In the genomic region with DNA sequence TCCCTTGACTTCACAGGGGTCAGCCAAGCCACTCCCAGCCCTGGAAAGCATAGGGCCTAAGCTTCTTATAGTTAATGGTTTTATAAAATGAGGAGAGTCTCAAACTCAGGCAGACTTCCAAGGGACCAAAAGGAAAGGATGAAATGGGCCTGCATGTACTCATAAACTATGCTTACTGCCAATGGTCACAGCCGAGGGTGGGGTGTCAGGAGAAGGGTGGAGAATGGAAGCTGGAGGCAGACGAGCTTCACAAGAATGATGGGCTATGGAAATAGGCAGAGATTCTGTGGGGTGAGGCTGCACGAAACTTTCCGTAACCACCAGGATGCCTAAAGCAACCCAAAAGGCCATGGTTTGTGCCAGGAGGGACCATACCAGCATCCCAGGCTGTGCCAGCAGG, we compare ENCODE assay signal across 24 mouse cellular contexts. TPM values are rescaled to one million over a fixed set of nuclear protein-coding genes. Genes with fewer than 3 reads are reported as not detected.
DNase-seq lines count a peak whose midpoint lies in the region; ATAC-seq and TF ChIP-seq lines count a peak whose summit lies in the region.
"Had no signal": no experiment of that assay in that cellular context is flagged by ENCODE, and none has a peak within 500 bp of the region (broad histone marks: within the 10 kb centered on the region; RNA-seq: fewer than 3 reads in every experiment).

No protein-coding gene starts in this region.

- 82% methylated on average over 4 of the region's 4 CpGs for WGBS in heart, embryonic 15.5 days
- WGBS in lung, embryonic 15.5 days = 68% methylated on average over 4 of the region's 4 CpGs
- WGBS in lung, postnatal 0 days = 72% methylated on average over 4 of the region's 4 CpGs
- WGBS in limb, embryonic 15.5 days = 67% methylated on average over 4 of the region's 4 CpGs

- peaks cover 23% of the 10 kb centered on the region for H3K4me1 ChIP-seq in heart, embryonic 15.5 days (replicated peaks)
- H3K4me1 ChIP-seq in lung, embryonic 15.5 days = no peaks in the 10 kb centered on the region
- H3K4me1 ChIP-seq in lung, postnatal 0 days (ENCODE audit: insufficient read depth, low read depth, low read length) = no peaks in the 10 kb centered on the region
- no peaks in the 10 kb centered on the region for H3K4me1 ChIP-seq in limb, embryonic 15.5 days
- H3K4me1 ChIP-seq: forebrain, embryonic 13.5 days; hindbrain, embryonic 12.5 days; intestine, embryonic 15.5 days had no signal

- no peaks in the 10 kb centered on the region for H3K36me3 ChIP-seq in heart, embryonic 15.5 days
- H3K36me3 ChIP-seq in lung, embryonic 15.5 days = no peaks in the 10 kb centered on the region
- no peaks in the 10 kb centered on the region for H3K36me3 ChIP-seq in lung, postnatal 0 days (ENCODE audit: insufficient read depth, low read length)
- no peaks in the 10 kb centered on the region for H3K36me3 ChIP-seq in limb, embryonic 15.5 days
- H3K36me3 ChIP-seq: hindbrain, embryonic 12.5 days; intestine, embryonic 15.5 days had no signal

- no peak overlapping the region for H3K27ac ChIP-seq in gastrocnemius, adult 2 months
- peak overlapping the region; percentile 85; the same call in 1 of the 2 replicates for H3K27ac ChIP-seq in heart, embryonic 15.5 days
- H3K27ac ChIP-seq in lung, embryonic 15.5 days = no peak overlapping the region
- H3K27ac ChIP-seq in lung, postnatal 0 days (ENCODE audit: low read length) = no peak overlapping the region
- peak overlapping the region; percentile 44; the same call in 1 of the 2 replicates for H3K27ac ChIP-seq in limb, embryonic 15.5 days
- H3K27ac ChIP-seq: forebrain, embryonic 13.5 days; hindbrain, embryonic 12.5 days; hindbrain, postnatal 0 days; intestine, embryonic 15.5 days; liver, embryonic 14.5 days had no signal

- no peak for TF ChIP-seq EP300 in lung, postnatal 0 days (IDR thresholded peaks at IDR 0.05)

- no peak for TF ChIP-seq CTCF in gastrocnemius, adult 2 months (IDR thresholded peaks at IDR 0.05)
- TF ChIP-seq CTCF in lung, postnatal 0 days (IDR thresholded peaks at IDR 0.05) = no peak

- DNase-seq in gastrocnemius, postnatal 25 days = peak; percentile 12
- no peak for DNase-seq in gastrocnemius, adult 2 months
- no peak for DNase-seq in heart, adult 8-10 months (ENCODE audit: low spot score)
- DNase-seq in lung, postnatal 0 days (ENCODE audit: low spot score) = no peak
- no peak for DNase-seq in B cell, adult 2 months
- DNase-seq: adrenal gland, adult 2 months; adrenal gland, postnatal 36 days; cerebellum, postnatal 14 days; kidney, adult 2 months; kidney, postnatal 36 days; liver; thymus, postnatal 14 days had no signal

- H3K9me3 ChIP-seq in heart, embryonic 15.5 days (replicated peaks) = no peaks in the 10 kb centered on the region
- no peaks in the 10 kb centered on the region for H3K9me3 ChIP-seq in lung, embryonic 15.5 days
- no peaks in the 10 kb centered on the region for H3K9me3 ChIP-seq in lung, postnatal 0 days (ENCODE audit: low read length)
- H3K9me3 ChIP-seq in limb, embryonic 15.5 days = no peaks in the 10 kb centered on the region
- H3K9me3 ChIP-seq: forebrain, embryonic 13.5 days; hindbrain, embryonic 12.5 days; intestine, embryonic 15.5 days had no signal

- H3K9ac ChIP-seq in heart, embryonic 15.5 days = no peak overlapping the region
- no peak overlapping the region for H3K9ac ChIP-seq in lung, embryonic 15.5 days
- no peak overlapping the region for H3K9ac ChIP-seq in lung, postnatal 0 days (replicated peaks; ENCODE audit: low read depth)
- H3K9ac ChIP-seq in limb, embryonic 15.5 days = no peak overlapping the region
- H3K9ac ChIP-seq: forebrain, embryonic 13.5 days; hindbrain, embryonic 12.5 days; intestine, embryonic 15.5 days; liver, embryonic 14.5 days had no signal

- H3K4me2 ChIP-seq in heart, embryonic 15.5 days = no peak overlapping the region
- H3K4me2 ChIP-seq in lung, embryonic 15.5 days = no peak overlapping the region
- H3K4me2 ChIP-seq in lung, postnatal 0 days (replicated peaks; ENCODE audit: low read depth, low read length) = no peak overlapping the region
- no peak overlapping the region for H3K4me2 ChIP-seq in limb, embryonic 15.5 days
- H3K4me2 ChIP-seq: forebrain, embryonic 13.5 days; hindbrain, embryonic 12.5 days; intestine, embryonic 15.5 days; midbrain, embryonic 11.5 days had no signal

- ATAC-seq in heart, embryonic 15.5 days (replicated peaks; ENCODE audit: insufficient number of reproducible peaks, insufficient read depth, low FRiP score, low read depth) = no peak
- ATAC-seq in lung, embryonic 15.5 days (ENCODE audit: borderline replicate concordance, extremely low read depth, low FRiP score, low TSS enrichment) = 0 out of 2 replicates have a peak, but pooled peaks have one; percentile 31
- no peak for ATAC-seq in lung, postnatal 0 days
- ATAC-seq in limb, embryonic 15.5 days (ENCODE audit: insufficient number of reproducible peaks, low FRiP score, low TSS enrichment, low read depth) = peak; percentile 52; the same call in 1 of the 2 replicates
- ATAC-seq: activated CD4-positive, CD25-positive, alpha-beta regulatory T cell, adult 4 months; forebrain, embryonic 13.5 days; hindbrain, postnatal 0 days; intestine, embryonic 15.5 days; midbrain, embryonic 16.5 days had no signal

- intact Hi-C loops in gastrocnemius, adult 2 months (cut with DNase I) = no loop called here

- no peaks in the 10 kb centered on the region for H3K27me3 ChIP-seq in heart, embryonic 15.5 days
- no peaks in the 10 kb centered on the region for H3K27me3 ChIP-seq in lung, embryonic 15.5 days
- H3K27me3 ChIP-seq in lung, postnatal 0 days (replicated peaks; ENCODE audit: insufficient read depth, low read length) = no peaks in the 10 kb centered on the region
- H3K27me3 ChIP-seq in limb, embryonic 15.5 days = no peaks in the 10 kb centered on the region
- H3K27me3 ChIP-seq: CH12.LX; forebrain, embryonic 13.5 days; hindbrain, embryonic 12.5 days; intestine, embryonic 15.5 days had no signal

- H3K4me3 ChIP-seq in gastrocnemius, adult 2 months = no peak overlapping the region
- H3K4me3 ChIP-seq in heart, embryonic 15.5 days = no peak overlapping the region
- no peak overlapping the region for H3K4me3 ChIP-seq in lung, embryonic 15.5 days
- H3K4me3 ChIP-seq in lung, postnatal 0 days (ENCODE audit: low read depth, low read length) = no peak overlapping the region
- no peak overlapping the region for H3K4me3 ChIP-seq in limb, embryonic 15.5 days
- H3K4me3 ChIP-seq: forebrain, embryonic 13.5 days; hindbrain, embryonic 12.5 days; intestine, embryonic 15.5 days had no signal

RNA-seq across cellular contexts. Expression of a gene that starts 15.3 kb away (rescaled TPM):
- 1 to 10 TPM; 2.7 to 2.9 TPM for total RNA-seq in gastrocnemius, postnatal 25 days (2021)
- 1 to 10 TPM in 1 of 2 experiments, under 1 TPM in 1; 0.99 to 1.9 TPM for total RNA-seq in gastrocnemius, adult 2 months (2021)
- polyA plus RNA-seq in heart, embryonic 15.5 days (2015; fragmentation: Nextera tagmentation; extraction: Ambion mirVana) = 46.1 and 49.2 TPM in 2 replicates
- 1 to 10 TPM; 2.4 to 6.1 (median 3.7) TPM for total RNA-seq in heart, adult 8-10 months (2022)
- 17.7 and 20.1 TPM in 2 replicates for polyA plus RNA-seq in lung, embryonic 15.5 days (2015; fragmentation: Nextera tagmentation; extraction: Ambion mirVana)
- polyA plus RNA-seq in lung, postnatal 0 days (2015; fragmentation: Nextera tagmentation; extraction: Ambion mirVana) = 4.8 and 6.4 TPM in 2 replicates
- 43.9 and 45.9 TPM in 2 replicates for polyA plus RNA-seq in limb, embryonic 15.5 days (2015; fragmentation: Nextera tagmentation; extraction: Ambion mirVana)

Comparison
In these comparisons a context has a peak if more than half of its experiments do, and no peak if none do; other contexts are left out.
1. ATAC-seq: peak in lung, embryonic 15.5 days (single experiment) and limb, embryonic 15.5 days (single experiment); none in heart, embryonic 15.5 days (single experiment) and lung, postnatal 0 days (single experiment).
2. H3K27ac ChIP-seq: peak in heart, embryonic 15.5 days (single experiment) and limb, embryonic 15.5 days (single experiment); none in gastrocnemius, adult 2 months (single experiment), lung, embryonic 15.5 days (single experiment) and lung, postnatal 0 days (single experiment).